Mouse (Mus musculus) limb, embryonic 11.5 days (tissue): Measurements from ENCODE around the gene Ppme1. TPM values are rescaled to one million over a fixed set of nuclear protein-coding genes. Genes with fewer than 3 reads are reported as not detected.

Experiments
- ATAC-seq: fragments of 200-750 bp; cut with Nextera tagmentation; 2 replicates; pipeline ENCODE4 v1.8.0; 2017; ENCODE audit warnings: low read depth; ENCODE audit not compliant: insufficient number of reproducible peaks, low FRiP score, low TSS enrichment
- DNase-seq: peaks from one replicate; pipeline ENCODE4 v3.0.0-alpha.2; 2015; ENCODE audit warnings: low spot score
- H3K27ac ChIP-seq: fragments of 300-500 bp; sonication (generic); replicated peaks from 2 replicates; pipeline ENCODE4 v1.5.1; 2014; ENCODE audit warnings: low read depth, mild to moderate bottlenecking, low read length
- H3K27me3 ChIP-seq: fragments of 300-500 bp; sonication (generic); 2 replicates; pipeline ENCODE4 v1.6.1; 2014; ENCODE audit warnings: mild to moderate bottlenecking, low read length, mixed read lengths; ENCODE audit not compliant: control insufficient read depth, insufficient read depth
- H3K36me3 ChIP-seq: fragments of 300-500 bp; sonication (generic); 2 replicates; pipeline ENCODE4 v1.6.1; 2014; ENCODE audit warnings: mild to moderate bottlenecking, low read length, moderate library complexity, mixed read lengths; ENCODE audit not compliant: control insufficient read depth, insufficient read depth
- H3K4me1 ChIP-seq: fragments of 300-500 bp; sonication (generic); 2 replicates; pipeline ENCODE4 v1.6.1; 2014; ENCODE audit warnings: low read length, mixed read lengths; ENCODE audit not compliant: control insufficient read depth, insufficient read depth
- H3K4me2 ChIP-seq: fragments of 300-500 bp; sonication (generic); 2 replicates; pipeline ENCODE4 v1.6.1; 2014; ENCODE audit warnings: low read depth, mild to moderate bottlenecking, moderate library complexity; ENCODE audit not compliant: severe bottlenecking
- H3K4me3 ChIP-seq: fragments of 300-500 bp; sonication (generic); 2 replicates; pipeline ENCODE4 v1.5.1; 2014; ENCODE audit warnings: low read depth, low read length
- H3K9ac ChIP-seq: fragments of 300-500 bp; sonication (generic); 2 replicates; pipeline ENCODE4 v1.6.1; 2014; ENCODE audit warnings: mild to moderate bottlenecking, low read length
- H3K9me3 ChIP-seq: fragments of 300-500 bp; sonication (generic); 2 replicates; pipeline ENCODE4 v1.6.1; 2016; ENCODE audit warnings: low read length; ENCODE audit not compliant: control insufficient read depth
- WGBS: fragments of 180-500 bp; shearing (Covaris S2); extraction: QIAGEN DNeasy Blood & Tissue Kit; methylation state at CpG from one replicate; pipeline ENCODE4 v1.1.7; 2014; 5-methylcytosine and 5-hydroxymethylcytosine counted together
- polyA plus RNA-seq: library from polyadenylated mRNA; unstranded; fragments of >200 nt; fragmentation: Nextera tagmentation; extraction: Ambion mirVana; gene quantifications from 2 replicates; pipeline ENCODE4 v1.2.1, GENCODE M21; 2014

The Ppme1 gene
- 68.6 and 71.3 TPM in 2 replicates for polyA plus RNA-seq

GRCm38 (mm10) chr7:100371495-100372451 lies at the start of gene Ppme1, which contains the start of gene C2cd3:
TSS of gene Ppme1 (minus strand) at chr7:100372307.
TSS of gene C2cd3 (plus strand) at chr7:100372233.
- H3K4me1 ChIP-seq: peaks cover 2% of the 10 kb centered on the region; the same call in 1 of the 2 replicates
- no peaks in the 10 kb centered on the region for H3K9me3 ChIP-seq
- peaks cover 3% of the 10 kb centered on the region; the same call in 1 of the 2 replicates for H3K36me3 ChIP-seq
- H3K27me3 ChIP-seq: no peaks in the 10 kb centered on the region
- ATAC-seq: peak; percentile 97
- under 1% methylated on average over 54 of the region's 54 CpGs for WGBS
- peak within 1 kb of the TSS; percentile 71 for H3K9ac ChIP-seq
- DNase-seq: peak; percentile 99
- peak within 1 kb of the TSS; percentile 75 for H3K4me3 ChIP-seq
- peak within 1 kb of the TSS; percentile 75 for H3K27ac ChIP-seq
- peak within 1 kb of the TSS; percentile 50 for H3K4me2 ChIP-seq

DNA sequence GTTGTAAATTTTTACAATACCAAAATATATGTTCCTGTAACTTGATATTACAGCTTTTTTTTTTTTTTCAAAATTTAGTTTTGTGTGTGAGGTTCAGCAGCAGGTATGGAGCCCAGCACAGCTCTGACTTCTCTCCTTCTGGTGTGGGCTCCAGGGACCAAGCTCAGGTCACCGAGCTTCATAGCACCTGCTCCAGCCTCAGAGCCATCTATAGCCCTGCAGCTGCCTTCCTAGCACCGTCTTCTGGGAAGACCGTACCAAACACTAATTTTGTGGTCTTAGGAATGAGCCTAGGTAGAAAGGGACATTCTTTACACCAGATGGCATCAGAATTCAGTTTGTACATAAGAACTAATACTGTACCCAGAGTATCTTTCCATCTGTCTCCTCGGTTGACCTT lies 36.6 kb upstream of the Ppme1 start:
- Histone ChIP-seq H3K27me3 (no peaks in the 10 kb centered on the region), H3K9ac (no peak overlapping the region), H3K9me3 (no peaks in the 10 kb centered on the region), H3K4me2 (no peak overlapping the region), H3K4me3 (no peak overlapping the region), H3K27ac (no peak overlapping the region), H3K4me1 (no peaks in the 10 kb centered on the region), H3K36me3 (peaks cover 17% of the 10 kb centered on the region)
- WGBS: 94% methylated on average over 4 of the region's 4 CpGs
- no peak for DNase-seq
- ATAC-seq: no peak

GRCm38 (mm10) chr7:100407677-100408076 lies 35.6 kb upstream of the Ppme1 start:
- Histone ChIP-seq H3K27me3 (no peaks in the 10 kb centered on the region), H3K4me1 (no peaks in the 10 kb centered on the region), H3K9ac (no peak overlapping the region), H3K4me2 (no peak overlapping the region), H3K4me3 (no peak overlapping the region), H3K27ac (no peak overlapping the region), H3K9me3 (no peaks in the 10 kb centered on the region), H3K36me3 (peaks cover 19% of the 10 kb centered on the region)
- 93% methylated on average over 5 of the region's 5 CpGs for WGBS
- no peak for ATAC-seq
- no peak for DNase-seq

DNA sequence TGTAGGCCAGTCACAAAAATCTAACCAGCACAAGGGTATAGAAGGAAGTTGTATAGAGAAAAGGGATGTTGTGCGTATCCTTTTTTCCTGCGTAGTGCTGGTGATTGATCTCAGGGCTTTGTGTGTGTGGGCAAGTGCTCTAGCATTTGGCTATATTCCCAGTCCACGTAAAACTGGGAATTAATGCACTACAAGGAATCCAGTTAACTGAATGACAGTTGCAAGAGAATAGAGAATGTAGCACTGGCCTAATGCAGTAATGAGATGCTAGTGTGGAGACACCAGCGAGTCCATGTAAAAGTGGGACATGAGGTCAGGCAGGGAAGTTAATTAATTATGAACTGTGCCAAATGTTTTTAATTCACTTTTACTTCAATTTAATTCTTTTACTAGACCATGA lies 30.6 kb upstream of the Ppme1 start:
- ATAC-seq (no peak), DNase-seq (no peak)
- H3K27ac ChIP-seq: no peak overlapping the region
- H3K4me3 ChIP-seq: no peak overlapping the region
- no peaks in the 10 kb centered on the region for H3K9me3 ChIP-seq
- H3K4me2 ChIP-seq: no peak overlapping the region
- H3K27me3 ChIP-seq: no peaks in the 10 kb centered on the region
- H3K36me3 ChIP-seq: peaks cover 18% of the 10 kb centered on the region
- WGBS: 81% methylated on average over 4 of the region's 4 CpGs
- H3K9ac ChIP-seq: no peak overlapping the region
- H3K4me1 ChIP-seq: no peaks in the 10 kb centered on the region

DNA sequence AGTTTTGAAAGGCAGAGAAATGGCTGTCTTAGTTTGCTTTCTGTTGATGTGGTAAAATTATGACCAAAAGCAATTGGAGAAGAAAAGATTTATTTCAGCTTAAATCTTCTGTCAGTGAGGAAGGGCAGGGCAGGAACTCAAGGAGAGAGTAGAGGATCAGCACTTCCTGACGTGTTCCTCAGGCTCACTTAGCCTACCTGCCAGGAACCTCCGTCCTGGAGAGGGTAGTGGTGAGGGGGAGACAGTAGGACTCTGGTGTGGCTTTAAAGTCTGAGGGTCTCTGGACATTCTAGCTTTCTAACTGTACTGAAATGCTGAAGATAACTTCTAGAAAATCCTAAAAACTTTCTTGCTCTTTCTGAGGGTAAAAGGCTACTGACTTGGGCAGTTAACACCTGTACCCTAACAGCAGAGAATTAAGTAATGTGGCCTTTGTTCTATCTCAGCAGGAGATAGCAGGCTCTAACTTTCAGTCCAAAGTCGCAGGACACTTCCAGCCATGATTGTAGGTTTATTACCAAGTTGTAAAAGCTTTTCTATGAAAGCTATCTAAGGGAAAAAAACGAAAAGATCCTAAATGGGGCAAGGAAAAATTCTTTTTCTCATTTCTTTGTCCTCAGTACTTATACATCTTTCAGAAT lies 28.9 kb upstream of the Ppme1 start:
- H3K9me3 ChIP-seq: no peaks in the 10 kb centered on the region
- no peaks in the 10 kb centered on the region for H3K27me3 ChIP-seq
- 28% methylated on average over 4 of the region's 4 CpGs for WGBS
- no peak overlapping the region for H3K4me3 ChIP-seq
- peaks cover 16% of the 10 kb centered on the region for H3K36me3 ChIP-seq
- ATAC-seq: no peak
- no peak overlapping the region for H3K27ac ChIP-seq
- H3K4me2 ChIP-seq: no peak overlapping the region
- DNase-seq: no peak
- H3K9ac ChIP-seq: no peak overlapping the region
- no peaks in the 10 kb centered on the region for H3K4me1 ChIP-seq

DNA sequence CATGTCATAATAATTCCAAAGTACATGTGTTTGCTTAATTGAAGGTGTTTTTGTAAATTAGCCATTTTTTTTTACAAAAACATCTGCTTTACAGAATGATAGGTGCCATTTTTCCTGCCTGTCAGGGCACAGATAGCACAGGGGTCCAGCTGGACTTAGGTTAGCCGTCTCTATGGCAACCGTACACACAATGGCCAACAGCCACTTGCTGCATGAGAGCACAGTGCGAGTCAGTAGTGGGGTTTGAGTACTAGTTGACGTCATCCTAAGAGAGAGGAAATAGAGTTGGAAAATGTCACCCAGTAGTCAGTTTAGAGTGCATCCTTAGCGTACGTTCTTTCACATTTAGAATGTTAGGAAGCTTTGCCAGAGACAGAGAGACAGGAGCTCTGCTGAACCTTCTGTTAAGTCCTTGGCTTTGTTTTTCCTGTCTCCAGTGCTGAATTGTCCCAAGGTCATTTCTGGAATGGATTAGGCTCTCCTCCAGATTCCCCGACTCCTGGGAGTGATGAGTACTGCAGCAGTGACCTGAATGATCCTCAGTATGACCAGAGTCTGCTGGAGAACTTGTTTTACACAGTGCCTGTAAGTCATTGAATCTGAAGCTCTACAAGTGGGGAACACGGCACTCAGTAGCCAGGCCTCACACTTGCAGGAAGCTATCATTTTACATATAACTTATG lies 27.3 kb upstream of the Ppme1 start:
- H3K4me1 ChIP-seq: no peaks in the 10 kb centered on the region
- DNase-seq (no peak), ATAC-seq (no peak)
- H3K9ac ChIP-seq: no peak overlapping the region
- no peaks in the 10 kb centered on the region for H3K27me3 ChIP-seq
- H3K4me3 ChIP-seq: no peak overlapping the region
- peaks cover 14% of the 10 kb centered on the region for H3K36me3 ChIP-seq
- H3K4me2 ChIP-seq: no peak overlapping the region
- H3K27ac ChIP-seq: no peak overlapping the region
- WGBS: 71% methylated on average over 8 of the region's 8 CpGs
- no peaks in the 10 kb centered on the region for H3K9me3 ChIP-seq

DNA sequence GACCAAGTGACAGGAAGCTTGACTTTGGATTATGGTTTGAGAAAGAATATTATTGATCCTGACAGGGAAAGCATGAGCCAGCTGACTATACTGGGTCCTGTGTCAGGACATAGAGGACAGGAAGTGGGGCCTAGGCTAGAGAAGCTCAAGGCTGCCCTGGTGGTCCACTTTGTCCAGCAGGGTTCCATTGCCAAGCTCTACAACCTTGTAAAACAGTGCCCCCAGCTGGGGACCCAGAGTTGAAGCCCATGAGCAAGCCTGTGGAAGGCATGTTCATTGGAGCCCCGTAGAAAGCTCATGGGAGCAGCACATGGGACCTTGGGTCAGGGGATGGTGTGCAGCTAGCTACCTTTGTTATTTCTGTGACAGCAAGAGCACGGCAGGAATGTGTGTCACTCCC lies 20.2 kb upstream of the Ppme1 start:
- Histone ChIP-seq H3K27ac (no peak overlapping the region), H3K36me3 (peaks cover 11% of the 10 kb centered on the region; the same call in 1 of the 2 replicates), H3K4me3 (no peak overlapping the region), H3K9me3 (no peaks in the 10 kb centered on the region), H3K27me3 (no peaks in the 10 kb centered on the region), H3K9ac (no peak overlapping the region), H3K4me1 (no peaks in the 10 kb centered on the region), H3K4me2 (no peak overlapping the region)
- WGBS: 89% methylated on average over 2 of the region's 2 CpGs
- ATAC-seq: no peak
- DNase-seq: no peak

- no peak overlapping the region for H3K27ac ChIP-seq
- no peaks in the 10 kb centered on the region for H3K27me3 ChIP-seq
- peaks cover 11% of the 10 kb centered on the region; the same call in 1 of the 2 replicates for H3K36me3 ChIP-seq
- no peak for DNase-seq
- H3K9me3 ChIP-seq: no peaks in the 10 kb centered on the region
- no peaks in the 10 kb centered on the region for H3K4me1 ChIP-seq
- no peak overlapping the region for H3K4me3 ChIP-seq
- ATAC-seq: no peak
- H3K9ac ChIP-seq: no peak overlapping the region
- WGBS: 86% methylated on average over 8 of the region's 8 CpGs
- H3K4me2 ChIP-seq: no peak overlapping the region
Observed at GRCm38 (mm10) chr7:100390166-100390565, 18.1 kb upstream of the Ppme1 start.
